Mouse (Mus musculus): ENCODE results near the gene Tomt. TPM values are rescaled to one million over a fixed set of nuclear protein-coding genes. Genes with fewer than 3 reads are reported as not detected.

Gene Tomt
- polyA plus RNA-seq, 1 experiment from 2014 or later: 0.48 TPM

- Histone ChIP-seq H3K36me3 (no peaks in the 10 kb centered on the region), H3K4me2 (replicated peaks) (no peak overlapping the region), H3K9ac (no peak overlapping the region), H3K4me3 (no peak overlapping the region), H3K27me3 (no peaks in the 10 kb centered on the region), H3K9me3 (replicated peaks) (no peaks in the 10 kb centered on the region), H3K4me1 (no peaks in the 10 kb centered on the region), H3K27ac (no peak overlapping the region)
- WGBS: 62% methylated on average over 13 of the region's 13 CpGs
- ATAC-seq (ENCODE audit: low FRiP score): no peak
Observed at GRCm38 (mm10) chr7:101868241-101869162, 37.7 kb downstream of the Tomt start.

GRCm38 (mm10) chr7:101867482-101867881, 38.7 kb downstream of the Tomt start:
- Histone ChIP-seq H3K4me3 (no peak overlapping the region), H3K27me3 (no peaks in the 10 kb centered on the region), H3K4me2 (replicated peaks) (no peak overlapping the region), H3K27ac (no peak overlapping the region), H3K36me3 (no peaks in the 10 kb centered on the region), H3K9ac (no peak overlapping the region), H3K9me3 (replicated peaks) (no peaks in the 10 kb centered on the region), H3K4me1 (no peaks in the 10 kb centered on the region)
- WGBS: 90% methylated on average over 4 of the region's 4 CpGs
- no peak for ATAC-seq (ENCODE audit: low FRiP score)

- Histone ChIP-seq H3K4me3 (no peak overlapping the region), H3K27ac (no peak overlapping the region), H3K4me1 (no peaks in the 10 kb centered on the region), H3K4me2 (replicated peaks) (no peak overlapping the region), H3K27me3 (no peaks in the 10 kb centered on the region), H3K9ac (no peak overlapping the region), H3K36me3 (no peaks in the 10 kb centered on the region), H3K9me3 (replicated peaks) (no peaks in the 10 kb centered on the region)
- WGBS: 82% methylated on average over 11 of the region's 11 CpGs
- no peak for ATAC-seq (ENCODE audit: low FRiP score)
Observed at GRCm38 (mm10) chr7:101866491-101867265, 39.5 kb downstream of the Tomt start.

GRCm38 (mm10) chr7:101863415-101863814, 42.7 kb downstream of the Tomt start, which contains the start of gene Anapc15:
Anapc15 (plus strand) TSS chr7:101863715.
- no peaks in the 10 kb centered on the region for H3K4me1 ChIP-seq
- no peak within 1 kb of the TSS for H3K27ac ChIP-seq
- no peaks in the 10 kb centered on the region for H3K36me3 ChIP-seq
- H3K4me2 ChIP-seq (replicated peaks): no peak within 1 kb of the TSS
- H3K9ac ChIP-seq: no peak within 1 kb of the TSS
- no peak within 1 kb of the TSS for H3K4me3 ChIP-seq
- 80% methylated on average over 3 of the region's 3 CpGs for WGBS
- no peaks in the 10 kb centered on the region for H3K27me3 ChIP-seq
- H3K9me3 ChIP-seq (replicated peaks): no peaks in the 10 kb centered on the region
- no peak for ATAC-seq (ENCODE audit: low FRiP score)

GRCm38 (mm10) chr7:101862291-101862690, 43.9 kb downstream of the Tomt start:
- Histone ChIP-seq H3K27ac (no peak overlapping the region), H3K4me3 (no peak overlapping the region), H3K4me2 (replicated peaks) (no peak overlapping the region), H3K4me1 (no peaks in the 10 kb centered on the region), H3K9me3 (replicated peaks) (no peaks in the 10 kb centered on the region), H3K9ac (no peak overlapping the region), H3K27me3 (no peaks in the 10 kb centered on the region), H3K36me3 (no peaks in the 10 kb centered on the region)
- ATAC-seq (ENCODE audit: low FRiP score): no peak
- WGBS: 74% methylated on average over 3 of the region's 3 CpGs

- Histone ChIP-seq H3K9ac (no peak overlapping the region), H3K9me3 (replicated peaks) (no peaks in the 10 kb centered on the region)
Observed at GRCm38 (mm10) chr7:101860978-101861377, 45.2 kb downstream of the Tomt start.

GRCm38 (mm10) chr7:101858362-101858761, 47.8 kb downstream of the Tomt start:
- Histone ChIP-seq H3K27me3 (no peaks in the 10 kb centered on the region), H3K36me3 (no peaks in the 10 kb centered on the region), H3K4me2 (replicated peaks) (no peak overlapping the region), H3K4me3 (no peak overlapping the region), H3K27ac (no peak overlapping the region), H3K4me1 (no peaks in the 10 kb centered on the region), H3K9ac (no peak overlapping the region), H3K9me3 (replicated peaks) (no peaks in the 10 kb centered on the region)
- WGBS: 76% methylated on average over 9 of the region's 9 CpGs
- ATAC-seq (ENCODE audit: low FRiP score): no peak

More at GRCm38 (mm10) chr7:101860978-101861377, 45.2 kb downstream of the Tomt start:
- Histone ChIP-seq H3K27ac (no peak overlapping the region), H3K4me1 (no peaks in the 10 kb centered on the region), H3K4me2 (replicated peaks) (no peak overlapping the region), H3K36me3 (no peaks in the 10 kb centered on the region), H3K27me3 (no peaks in the 10 kb centered on the region), H3K4me3 (no peak overlapping the region)
- ATAC-seq (ENCODE audit: low FRiP score): no peak

- H3K36me3 ChIP-seq: no peaks in the 10 kb centered on the region
- H3K27ac ChIP-seq: no peak within 1 kb of the TSS
- H3K9ac ChIP-seq: no peak within 1 kb of the TSS
- H3K9me3 ChIP-seq (replicated peaks): no peaks in the 10 kb centered on the region
- WGBS: 89% methylated on average over 4 of the region's 4 CpGs
- no peak within 1 kb of the TSS for H3K4me2 ChIP-seq (replicated peaks)
- H3K27me3 ChIP-seq: no peaks in the 10 kb centered on the region
- H3K4me3 ChIP-seq: no peak within 1 kb of the TSS
- no peaks in the 10 kb centered on the region for H3K4me1 ChIP-seq
- no peak for ATAC-seq (ENCODE audit: low FRiP score)
Observed at GRCm38 (mm10) chr7:101857094-101857493, 49.1 kb downstream of the Tomt start, which contains the start of gene Folr2. Folr2 (minus strand) TSS chr7:101857194.

GRCm38 (mm10) chr7:101853816-101854215, 52.3 kb downstream of the Tomt start:
- H3K9ac ChIP-seq: no peak overlapping the region
- H3K27me3 ChIP-seq: no peaks in the 10 kb centered on the region
- no peak overlapping the region for H3K27ac ChIP-seq
- H3K4me1 ChIP-seq: no peaks in the 10 kb centered on the region
- H3K4me2 ChIP-seq (replicated peaks): no peak overlapping the region
- no peak for ATAC-seq (ENCODE audit: low FRiP score)
- no peak overlapping the region for H3K4me3 ChIP-seq
- no peaks in the 10 kb centered on the region for H3K9me3 ChIP-seq (replicated peaks)
- WGBS: 85% methylated on average over 2 of the region's 2 CpGs
- H3K36me3 ChIP-seq: no peaks in the 10 kb centered on the region

- WGBS: 87% methylated on average over 6 of the region's 6 CpGs
- Histone ChIP-seq H3K36me3 (no peaks in the 10 kb centered on the region), H3K4me3 (no peak overlapping the region), H3K27me3 (no peaks in the 10 kb centered on the region), H3K27ac (no peak overlapping the region), H3K4me1 (no peaks in the 10 kb centered on the region), H3K9me3 (replicated peaks) (no peaks in the 10 kb centered on the region), H3K4me2 (replicated peaks) (no peak overlapping the region), H3K9ac (no peak overlapping the region)
- ATAC-seq (ENCODE audit: low FRiP score): no peak
Observed at GRCm38 (mm10) chr7:101852846-101853245, 53.3 kb downstream of the Tomt start.

GRCm38 (mm10) chr7:101851689-101852088, 54.5 kb downstream of the Tomt start:
- Histone ChIP-seq H3K9me3 (replicated peaks) (no peaks in the 10 kb centered on the region), H3K4me1 (no peaks in the 10 kb centered on the region), H3K27ac (no peak overlapping the region), H3K4me2 (replicated peaks) (no peak overlapping the region), H3K4me3 (no peak overlapping the region), H3K27me3 (no peaks in the 10 kb centered on the region), H3K36me3 (no peaks in the 10 kb centered on the region), H3K9ac (no peak overlapping the region)
- no peak for ATAC-seq (ENCODE audit: low FRiP score)
- WGBS: 81% methylated on average over 6 of the region's 6 CpGs

Measured in hindbrain, embryonic 12.5 days (tissue).